Mouse (Mus musculus): ENCODE data around the gene Cfap73.

DNA sequence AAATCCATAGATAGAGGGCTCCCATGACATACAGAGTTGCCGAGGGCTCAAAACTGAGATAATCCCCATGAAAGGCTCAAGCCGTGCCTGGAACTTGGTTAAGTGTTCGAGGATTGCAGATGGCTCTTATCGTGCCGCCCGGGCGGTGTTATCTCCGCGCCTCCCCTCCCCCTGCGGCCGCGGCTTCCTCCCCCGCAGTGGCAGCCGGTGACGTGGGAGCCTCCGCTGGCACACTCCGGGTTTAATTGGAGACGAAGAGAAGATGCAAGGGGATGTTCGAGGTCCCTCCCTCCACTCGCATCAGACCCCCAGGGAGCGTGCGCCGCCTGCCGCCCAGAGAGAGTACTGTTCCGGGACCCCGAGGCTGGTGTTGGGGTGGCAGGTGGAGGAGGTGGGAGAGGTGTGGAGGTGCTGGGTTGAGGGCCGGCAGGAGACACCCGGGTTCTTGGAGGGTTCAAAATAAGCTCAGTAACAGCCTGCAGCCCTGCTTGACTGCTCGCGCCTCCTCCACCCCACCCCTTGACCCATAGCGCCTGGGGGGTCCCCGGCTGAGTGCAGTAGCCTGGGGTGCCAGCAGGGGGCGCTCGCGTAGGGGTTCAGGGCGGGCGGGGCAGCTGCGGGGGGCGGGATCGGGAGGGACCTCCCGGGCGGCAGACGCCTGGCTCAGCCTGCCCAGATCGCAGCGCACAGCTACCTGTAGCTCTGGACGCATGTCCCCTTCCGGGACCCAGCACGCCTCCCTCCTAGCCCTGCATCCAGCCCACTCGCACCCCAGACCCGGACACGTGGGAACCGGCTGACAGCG, 14.7 kb upstream of the Cfap73 start, which contains the start of gene Rasal1:
- TF ChIP-seq POLR2A (IDR thresholded peaks at IDR 0.05; ENCODE audit: control insufficient read depth, extremely low read depth, insufficient read depth, low read length, poor library complexity): 0 out of 2 replicates have a peak, but pooled peaks have one; percentile 53
- peak; percentile 92 for TF ChIP-seq CTCF (IDR thresholded peaks at IDR 0.05; ENCODE audit: borderline replicate concordance, control insufficient read depth, extremely low read depth, insufficient read depth, low read length, poor library complexity)
